Mouse (Mus musculus) T-helper 17 cell (primary cell): ENCODE results near the gene Hist1h2bg.

Source experiments
- in situ Hi-C, 2 experiments: fragments of 300-600 bp; cut with MboI, MseI; formaldehyde crosslinking; loops; 1 replicate in 1 of 2; 2 replicates in 1 of 2; pipeline ENCODE4 v1.15.1; 2025; ENCODE audit warnings: high pct_unique_total_duplicates in 2 of 2

Gene Hist1h2bg

DNA sequence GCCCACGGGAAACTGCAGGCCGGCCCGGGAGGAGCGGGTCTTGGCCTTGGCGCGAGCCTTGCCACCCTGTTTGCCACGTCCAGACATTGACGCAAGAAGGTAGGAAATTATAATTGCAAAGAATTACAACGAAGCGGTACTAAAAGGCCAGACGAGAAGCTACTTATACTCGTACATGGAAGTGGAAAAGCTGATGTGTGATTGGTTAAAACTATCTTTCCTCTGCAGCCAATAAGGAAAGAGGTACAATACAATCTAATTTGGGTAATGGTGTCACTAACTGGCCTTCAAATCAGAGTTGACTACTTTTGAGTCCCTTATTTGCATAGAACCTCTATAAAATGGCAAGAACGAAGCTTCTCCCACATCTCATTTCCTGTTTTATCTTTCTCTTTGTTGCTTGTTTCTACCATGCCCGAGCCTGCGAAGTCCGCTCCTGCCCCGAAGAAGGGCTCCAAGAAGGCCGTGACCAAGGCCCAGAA is at the start of gene Hist1h2bg, which contains the start of gene Hist1h2ae:
Gene Hist1h2bg, plus strand, starts transcription at position 375 of the 482 bp plus-strand sequence.
Gene Hist1h2ae, minus strand, starts transcription at position 199 of the 482 bp plus-strand sequence.
- in situ Hi-C loops, result loop anchor here (5.0 to 25.0 kb wide), 5 partner anchors 111 to 1854 kb away; partner anchors contain the start of genes Hist1h2ac (in 1 of the 2), Hist1h2ah (in 1 of the 2), Hist1h2ai (in 1 of the 2) and Hist1h2ao (in 1 of the 2)

DNA sequence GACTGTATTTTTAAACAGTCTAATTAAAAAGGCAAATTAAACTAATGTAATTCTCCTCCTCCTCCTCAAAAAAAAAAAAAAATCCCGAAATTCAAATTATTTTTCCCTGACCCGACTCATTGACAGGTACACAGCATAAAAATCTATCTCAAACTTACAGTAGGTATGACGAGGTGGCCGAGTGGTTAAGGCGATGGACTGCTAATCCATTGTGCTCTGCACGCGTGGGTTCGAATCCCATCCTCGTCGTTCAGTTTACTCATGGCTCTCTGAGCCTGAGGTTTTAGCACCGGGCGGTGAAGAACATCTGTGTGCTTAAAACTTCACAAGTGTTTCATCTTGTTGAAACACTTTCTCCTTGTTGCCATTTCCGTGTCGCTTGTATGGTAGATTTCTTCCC is 49.5 kb upstream of the Hist1h2bg start:
- in situ Hi-C loops, result loop anchor here (5.0 kb wide), 2 partner anchors 74 to 84 kb away; no protein-coding TSS in a partner anchor

DNA sequence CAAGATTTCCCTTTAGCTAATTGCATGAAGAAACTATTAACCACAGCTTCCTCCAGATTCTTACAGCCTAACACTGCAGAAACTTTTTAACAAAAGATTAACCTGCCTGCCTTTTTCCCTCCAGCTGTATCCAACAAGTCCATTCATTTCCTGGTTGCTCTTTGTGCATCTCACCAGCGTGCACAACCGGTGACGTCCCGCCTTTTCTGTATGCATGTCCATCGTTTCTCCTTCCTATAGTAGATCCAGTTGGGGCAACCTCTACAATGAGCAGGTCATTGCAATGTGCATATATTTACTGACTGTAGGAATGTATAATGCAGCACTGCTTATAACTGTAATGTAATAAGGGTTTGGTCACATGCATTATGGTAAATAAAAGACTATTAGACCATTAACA is 47.2 kb upstream of the Hist1h2bg start:
- in situ Hi-C loops, result loop anchor here (5.0 kb wide), 2 partner anchors 77 to 87 kb away; no protein-coding TSS in a partner anchor

DNA sequence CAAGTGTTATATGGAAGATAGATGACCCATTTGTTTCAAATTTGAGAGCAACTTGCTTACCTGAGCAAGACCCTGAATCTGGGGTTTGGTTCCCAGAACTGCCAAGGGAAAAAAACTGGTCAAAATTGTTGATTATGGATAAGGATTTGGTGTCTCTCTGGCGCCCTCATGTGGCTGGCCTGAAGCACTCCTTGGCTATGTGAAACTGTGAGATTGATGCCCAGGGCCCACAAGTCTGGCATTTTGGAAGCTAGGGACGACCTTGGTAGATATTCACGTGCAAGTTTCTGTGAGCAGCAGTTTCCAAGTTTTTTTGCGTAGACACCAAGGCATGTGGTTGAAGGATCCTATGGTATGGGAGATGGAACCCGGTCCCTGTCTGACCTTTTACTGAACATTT is 46.5 kb upstream of the Hist1h2bg start:
- in situ Hi-C loops, result loop anchor here (5.0 kb wide), 2 partner anchors 77 to 87 kb away; no protein-coding TSS in a partner anchor

DNA sequence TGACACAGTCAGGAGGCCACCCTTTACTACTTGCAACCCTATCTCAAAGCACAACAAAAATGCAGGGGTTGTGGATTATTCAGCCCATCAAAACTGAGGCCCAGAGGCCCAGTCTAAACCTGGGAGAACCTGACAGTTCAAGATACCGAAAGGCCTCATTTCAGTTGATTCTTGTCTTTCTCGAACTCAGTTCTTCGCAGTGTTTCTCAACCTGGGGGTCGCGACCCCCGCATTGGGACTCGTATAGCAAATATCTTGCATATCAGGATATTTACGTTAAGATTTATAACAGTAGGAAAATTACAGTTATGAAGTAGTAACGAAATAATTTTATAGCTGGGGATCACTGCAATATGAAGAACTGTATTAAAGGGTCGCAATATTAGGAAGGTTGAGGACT is 45.3 kb upstream of the Hist1h2bg start:
- in situ Hi-C loops, result no loop called here

DNA sequence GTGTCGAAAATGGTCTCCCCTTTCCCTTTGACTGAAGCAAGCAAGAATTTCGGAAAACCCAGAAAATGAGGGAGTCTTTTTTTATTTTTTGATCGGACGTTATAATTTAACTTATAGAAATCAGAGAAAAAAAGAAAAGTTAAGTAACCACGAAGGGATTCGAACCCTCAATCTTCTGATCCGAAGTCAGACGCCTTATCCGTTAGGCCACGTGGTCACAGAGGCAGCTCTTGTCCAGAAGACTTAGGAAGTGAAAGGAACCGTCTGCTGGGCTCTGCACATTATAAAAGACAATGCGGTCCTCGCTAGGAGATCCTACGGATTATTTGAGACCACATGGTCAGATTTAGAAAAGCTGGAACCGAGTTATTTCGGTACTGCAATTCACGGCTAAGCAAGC is 44.9 kb upstream of the Hist1h2bg start:
- in situ Hi-C loops, result no loop called here

DNA sequence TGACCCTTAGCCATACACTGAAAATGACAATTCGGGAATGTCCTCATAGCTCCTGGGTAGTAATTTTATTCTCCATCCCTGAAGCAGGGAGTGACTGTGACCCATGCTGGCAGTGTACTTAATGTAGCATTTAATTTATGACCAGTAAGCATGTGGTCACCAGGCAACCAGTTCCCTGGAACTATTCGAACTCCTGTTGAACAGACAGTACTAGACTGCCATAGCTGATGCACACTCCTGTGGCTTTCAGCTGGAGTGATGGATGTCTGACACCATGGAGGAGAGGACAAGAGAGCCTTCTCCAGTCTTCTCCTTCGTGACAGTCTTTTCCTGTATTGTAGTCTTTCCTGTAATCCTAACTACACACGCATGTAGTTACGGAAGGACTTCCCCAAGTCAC is 42.2 kb upstream of the Hist1h2bg start:
- in situ Hi-C loops, result no loop called here

DNA sequence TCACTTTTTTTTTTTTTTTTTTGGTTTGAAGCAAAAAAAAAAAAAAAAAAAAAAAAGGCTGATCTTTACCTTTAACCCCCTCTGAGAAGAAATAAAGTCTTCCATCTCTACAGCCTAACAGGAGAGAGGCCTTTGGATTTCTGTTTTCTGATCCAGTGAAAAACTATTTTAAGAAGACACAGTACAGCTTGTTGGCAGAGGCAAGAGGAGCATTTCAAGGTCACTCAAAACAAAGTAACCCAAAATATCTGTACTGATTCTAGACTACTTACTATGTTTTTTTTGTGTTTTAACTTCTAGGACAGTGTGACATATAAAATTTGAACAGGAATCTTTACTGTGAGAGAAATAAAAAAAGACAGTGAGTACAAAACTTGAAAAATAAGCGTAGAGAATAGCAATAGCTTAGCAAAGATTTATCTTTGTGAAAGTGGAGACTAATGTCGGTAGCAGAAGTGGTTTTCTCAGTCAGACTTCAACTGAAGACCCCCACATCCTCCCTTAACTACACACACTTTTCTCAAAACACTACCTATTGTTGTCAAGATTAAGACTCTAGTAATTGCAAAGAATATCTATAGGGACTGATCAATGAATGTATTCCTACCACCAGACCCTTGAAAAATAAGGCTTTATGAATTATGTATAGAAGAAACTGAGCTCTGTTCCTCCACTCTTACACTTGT is 41.6 kb upstream of the Hist1h2bg start:
- in situ Hi-C loops, result loop anchor here in 1 of 2 experiments (5.0 to 10.0 kb wide), 3 partner anchors 53 to 1815 kb away; partner anchors contain the start of genes Hist1h2ai, Hist1h2an, Hist1h2bl and Hist1h2bp

DNA sequence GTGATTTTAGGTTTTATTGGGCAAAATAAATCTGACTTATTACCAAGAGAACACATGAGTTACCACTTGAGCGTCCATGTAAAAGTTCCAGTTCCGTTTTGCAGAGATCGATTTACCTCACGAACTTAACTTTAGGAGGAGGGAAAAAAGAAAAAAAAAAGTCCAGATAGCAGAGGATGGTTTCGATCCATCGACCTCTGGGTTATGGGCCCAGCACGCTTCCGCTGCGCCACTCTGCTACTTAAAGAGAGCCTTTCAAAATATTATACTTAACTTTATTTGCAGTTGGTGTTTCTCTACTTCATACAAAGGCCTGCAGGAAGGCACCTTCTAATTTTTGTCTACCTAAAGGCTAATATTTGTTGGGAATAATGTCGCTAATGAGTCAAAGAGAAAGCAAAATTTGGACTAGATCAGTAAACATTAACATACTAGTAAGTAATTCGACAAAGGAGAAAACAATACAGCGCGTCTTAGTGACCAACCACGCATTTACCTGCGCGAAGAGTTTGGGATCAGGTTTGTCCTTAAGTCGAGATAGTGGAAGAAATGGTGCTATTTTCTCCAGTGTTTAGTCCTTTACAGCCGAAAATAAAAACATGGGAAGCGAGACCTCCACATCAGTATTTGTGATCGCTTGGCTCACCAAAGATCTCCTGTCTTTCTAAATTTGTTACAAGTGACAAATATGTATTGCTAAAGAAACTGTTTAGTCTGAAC is 40.9 kb upstream of the Hist1h2bg start:
- in situ Hi-C loops, result loop anchor here in 1 of 2 experiments (5.0 to 10.0 kb wide), 3 partner anchors 52 to 1816 kb away; partner anchors contain the start of genes Hist1h2ai, Hist1h2an, Hist1h2bl and Hist1h2bp

DNA sequence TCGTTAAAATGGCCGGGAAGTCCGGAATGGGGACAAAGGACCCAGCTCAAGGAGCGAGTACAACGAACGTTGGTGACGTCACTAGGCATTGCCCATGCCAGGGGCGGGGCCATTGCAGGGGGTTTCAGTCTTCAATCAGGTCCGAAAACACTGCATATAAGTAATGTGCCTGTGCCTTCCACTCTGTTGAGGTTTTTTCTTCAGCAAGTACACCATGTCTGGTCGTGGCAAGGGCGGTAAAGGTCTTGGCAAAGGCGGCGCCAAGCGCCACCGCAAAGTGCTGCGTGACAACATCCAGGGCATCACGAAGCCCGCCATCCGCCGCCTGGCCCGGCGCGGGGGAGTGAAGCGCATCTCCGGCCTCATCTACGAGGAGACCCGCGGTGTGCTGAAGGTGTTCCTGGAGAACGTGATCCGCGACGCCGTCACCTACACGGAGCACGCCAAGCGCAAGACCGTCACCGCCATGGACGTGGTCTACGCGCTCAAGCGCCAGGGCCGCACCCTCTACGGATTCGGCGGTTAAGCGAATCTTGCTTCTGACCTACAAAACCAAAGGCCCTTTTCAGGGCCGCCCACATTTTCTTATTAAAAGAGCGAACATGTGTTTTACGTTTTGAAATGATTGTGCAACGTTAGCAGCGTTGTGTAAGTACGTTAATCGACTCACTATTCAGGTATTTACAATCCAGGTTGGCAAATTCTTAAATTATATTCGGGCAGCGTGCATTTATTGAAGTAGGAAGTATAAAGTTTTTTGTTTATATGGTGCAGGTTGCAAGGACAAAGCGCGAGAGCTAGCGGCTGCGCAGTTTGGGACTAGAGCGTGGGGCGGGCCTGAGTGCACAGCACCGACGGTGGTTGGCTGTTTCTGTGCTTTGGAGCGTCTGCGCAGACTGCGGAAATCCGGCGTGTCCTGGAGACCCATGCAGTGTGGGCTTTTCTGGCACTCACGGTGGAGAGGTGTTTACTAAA is 40.0 kb upstream of the Hist1h2bg start, which contains the start of gene Hist1h4h:
Gene Hist1h4h, plus strand, starts transcription at position 150 of the 975 bp plus-strand sequence.
- in situ Hi-C loops, result loop anchor here in 1 of 2 experiments (5.0 to 10.0 kb wide), 3 partner anchors 51 to 1816 kb away; partner anchors contain the start of genes Hist1h2ai, Hist1h2an, Hist1h2bl and Hist1h2bp

DNA sequence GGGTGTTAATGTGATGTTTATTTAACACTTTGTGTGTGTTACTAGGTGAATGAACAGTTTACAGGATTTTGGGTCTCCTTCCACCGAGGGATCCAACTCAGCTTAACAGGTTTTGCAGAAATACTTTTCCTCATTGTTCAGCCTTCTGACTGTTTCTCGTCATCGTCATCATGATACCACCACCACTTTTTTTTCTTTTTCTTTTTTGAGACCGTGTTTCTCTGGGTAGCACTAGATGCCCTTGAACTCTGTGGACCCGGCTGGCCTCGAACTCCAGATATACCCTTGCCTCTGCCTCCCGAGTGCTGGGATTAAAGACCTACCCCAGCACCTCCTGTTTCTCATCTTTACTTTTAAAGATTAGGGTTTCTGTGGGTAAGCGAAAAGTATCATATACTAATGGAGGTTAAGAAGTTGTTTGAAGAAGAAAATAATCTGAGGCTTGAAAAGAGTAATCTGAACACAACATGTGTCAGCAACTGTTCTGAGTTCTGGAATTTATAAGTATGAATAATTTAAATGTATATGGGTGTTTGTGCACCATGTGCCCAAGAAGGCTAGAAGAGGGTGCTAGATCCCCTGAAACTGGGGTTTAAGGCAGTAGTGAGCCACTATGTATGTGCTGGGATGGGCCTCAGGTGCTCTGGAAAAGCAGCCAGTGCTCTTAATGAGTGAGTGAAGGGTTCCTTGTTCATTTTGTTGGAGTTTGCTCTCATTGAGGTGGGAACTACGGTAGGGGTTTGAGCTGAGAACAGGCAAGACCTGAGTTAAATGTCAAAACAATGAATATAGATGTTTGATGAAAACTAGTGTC is 38.7 kb upstream of the Hist1h2bg start:
- in situ Hi-C loops, result loop anchor here in 1 of 2 experiments (5.0 to 10.0 kb wide), 3 partner anchors 50 to 1818 kb away; partner anchors contain the start of genes Hist1h2ai, Hist1h2an, Hist1h2bl and Hist1h2bp

DNA sequence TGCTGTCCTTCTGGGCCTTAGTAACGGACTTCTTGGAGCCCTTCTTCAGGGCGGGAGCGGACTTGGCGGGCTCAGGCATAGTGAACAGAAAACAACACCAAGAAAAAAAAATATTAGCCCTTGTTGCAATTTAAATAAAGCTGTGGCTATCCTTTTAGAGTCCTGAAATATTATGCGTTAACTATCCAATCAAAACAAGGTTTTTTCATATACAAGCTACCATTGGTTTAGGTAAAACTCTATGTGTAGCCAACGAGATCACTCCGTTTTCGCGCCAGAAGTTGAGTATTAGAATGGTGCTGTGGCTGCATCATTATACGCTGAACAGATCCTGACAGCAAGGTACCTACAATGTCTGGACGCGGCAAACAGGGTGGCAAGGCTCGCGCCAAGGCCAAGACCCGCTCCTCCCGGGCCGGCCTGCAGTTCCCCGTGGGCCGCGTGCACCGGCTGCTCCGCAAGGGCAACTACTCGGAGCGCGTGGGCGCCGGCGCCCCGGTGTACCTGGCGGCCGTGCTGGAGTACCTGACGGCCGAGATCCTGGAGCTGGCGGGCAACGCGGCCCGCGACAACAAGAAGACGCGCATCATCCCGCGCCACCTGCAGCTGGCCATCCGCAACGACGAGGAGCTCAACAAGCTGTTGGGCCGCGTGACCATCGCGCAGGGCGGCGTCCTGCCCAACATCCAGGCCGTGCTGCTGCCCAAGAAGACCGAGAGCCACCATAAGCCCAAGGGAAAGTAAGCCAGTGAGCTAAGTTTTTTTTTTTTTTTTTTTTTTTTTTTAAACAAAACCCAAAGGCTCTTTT is 37.4 kb upstream of the Hist1h2bg start, which contains the start of gene Hist1h2af:
Gene Hist1h2af, plus strand, starts transcription at position 347 of the 808 bp plus-strand sequence.
- in situ Hi-C loops, result loop anchor here in 1 of 2 experiments (5.0 to 10.0 kb wide), 3 partner anchors 49 to 1819 kb away; partner anchors contain the start of genes Hist1h2ai, Hist1h2an, Hist1h2bl and Hist1h2bp

DNA sequence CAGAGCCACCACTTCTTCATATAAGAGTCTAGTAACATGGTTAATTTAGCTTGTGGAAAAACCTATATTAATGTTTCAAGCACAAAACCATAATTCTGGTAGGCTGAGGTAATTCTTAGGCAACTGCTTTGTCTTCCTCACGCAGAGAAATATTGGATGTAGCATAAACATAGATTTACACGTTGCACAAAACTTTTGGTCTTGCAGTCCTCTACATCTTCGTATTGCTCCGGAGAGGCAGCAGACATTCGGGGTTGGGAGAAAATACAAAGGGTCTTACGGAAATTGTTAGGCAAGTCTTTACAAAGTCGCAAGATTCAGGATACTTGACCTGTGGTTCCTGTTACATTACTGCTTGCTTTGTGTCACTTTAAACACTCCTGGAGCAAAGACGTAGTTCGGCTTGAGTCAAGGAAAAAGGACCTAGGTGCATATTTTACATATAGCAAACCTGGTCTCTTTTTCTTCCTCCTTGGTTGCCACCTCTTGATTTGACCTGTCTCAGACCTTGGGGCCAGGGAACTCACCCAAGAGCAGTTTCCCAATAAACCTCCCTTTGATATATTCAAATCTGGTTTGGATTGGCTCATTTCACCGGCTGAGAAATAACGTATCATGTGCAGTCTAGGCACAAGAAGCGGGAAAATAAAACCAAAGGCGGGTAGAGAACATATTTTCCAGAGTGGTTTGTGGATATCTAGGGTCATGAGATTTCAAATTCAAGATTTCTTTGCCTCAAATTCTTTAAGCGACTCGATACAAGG is 36.6 kb upstream of the Hist1h2bg start:
- in situ Hi-C loops, result loop anchor here (5.0 to 10.0 kb wide), 6 partner anchors 43 to 1820 kb away; partner anchors contain the start of genes Hist1h2ai (in 2 of the 2), Hist1h2bl (in 2 of the 2), Hist1h3h (in 2 of the 2) and Hist1h2ah (in 1 of the 2)

DNA sequence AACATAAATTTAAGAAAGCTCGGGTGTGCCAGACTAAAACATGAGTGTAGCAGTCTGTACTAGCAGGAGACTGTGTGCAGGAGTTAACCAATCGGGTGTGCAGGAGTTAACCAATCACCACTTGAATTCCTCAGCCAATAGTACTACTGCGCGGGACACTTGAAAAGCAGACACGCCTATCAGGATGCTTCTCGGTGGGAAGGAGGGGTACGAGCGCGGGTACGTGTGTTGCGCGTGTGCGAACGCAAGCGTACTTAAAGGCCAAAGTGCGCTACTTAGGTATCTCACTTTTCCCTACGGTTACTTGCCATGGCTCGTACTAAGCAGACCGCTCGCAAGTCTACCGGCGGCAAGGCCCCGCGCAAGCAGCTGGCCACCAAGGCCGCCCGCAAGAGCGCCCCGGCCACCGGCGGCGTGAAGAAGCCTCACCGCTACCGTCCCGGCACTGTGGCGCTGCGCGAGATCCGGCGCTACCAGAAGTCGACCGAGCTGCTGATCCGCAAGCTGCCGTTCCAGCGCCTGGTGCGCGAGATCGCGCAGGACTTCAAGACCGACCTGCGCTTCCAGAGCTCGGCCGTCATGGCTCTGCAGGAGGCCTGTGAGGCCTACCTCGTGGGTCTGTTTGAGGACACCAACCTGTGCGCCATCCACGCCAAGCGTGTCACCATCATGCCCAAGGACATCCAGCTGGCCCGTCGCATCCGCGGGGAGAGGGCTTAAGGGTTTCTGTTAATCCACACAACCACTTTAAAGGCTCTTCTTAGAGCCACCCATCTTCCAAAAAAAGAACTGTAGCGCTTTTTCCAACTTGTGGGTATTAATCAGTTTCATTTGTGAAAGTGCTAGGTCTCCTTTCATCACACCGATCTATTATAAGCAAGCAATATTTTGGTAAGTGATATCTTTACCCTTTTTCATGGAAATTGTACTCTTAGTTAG is 35.8 kb upstream of the Hist1h2bg start, which contains the start of gene Hist1h3g:
Gene Hist1h3g, plus strand, starts transcription at position 286 of the 939 bp plus-strand sequence.
- in situ Hi-C loops, result loop anchor here (5.0 to 10.0 kb wide), 4 partner anchors 42 to 1821 kb away; partner anchors contain the start of genes Hist1h2ai (in 2 of the 2), Hist1h2bl (in 2 of the 2), Hist1h3h (in 2 of the 2) and Hist1h2ah (in 1 of the 2)

DNA sequence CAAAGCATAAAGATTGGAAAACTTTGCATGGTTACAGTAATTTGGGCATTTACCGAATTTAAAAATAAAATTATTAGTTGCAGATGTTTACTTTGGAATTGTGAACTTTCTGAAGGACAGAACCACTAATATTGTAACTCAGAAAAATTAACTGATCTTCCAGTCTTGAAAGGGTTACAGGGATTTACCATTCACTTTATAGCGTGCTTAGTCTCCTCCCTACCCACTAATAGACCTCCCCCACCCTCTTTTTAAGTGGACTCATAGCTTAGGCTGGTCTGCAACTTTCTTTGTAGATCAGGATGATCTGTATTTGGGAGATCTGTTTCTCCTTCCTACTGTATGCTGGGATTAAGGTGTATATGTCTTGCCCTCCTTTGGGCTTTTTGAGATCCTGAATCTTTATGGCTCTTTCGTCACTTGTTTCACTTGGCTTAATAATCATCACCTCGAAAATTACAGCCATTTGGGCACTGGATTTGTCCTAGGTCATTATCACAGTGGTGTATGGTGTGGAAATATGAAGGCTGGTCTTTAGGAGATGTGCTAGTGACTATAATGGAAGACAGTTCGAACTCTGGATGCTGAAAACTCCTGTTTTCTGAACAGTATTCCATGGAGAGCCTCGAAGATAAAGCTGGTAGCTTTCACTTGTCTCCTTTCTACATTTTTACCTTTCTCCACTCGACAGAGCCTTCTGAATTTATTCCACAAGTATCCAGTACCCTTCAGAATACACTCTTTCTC is 34.9 kb upstream of the Hist1h2bg start:
- in situ Hi-C loops, result loop anchor here (5.0 to 10.0 kb wide), 4 partner anchors 41 to 1821 kb away; partner anchors contain the start of genes Hist1h2ai (in 2 of the 2), Hist1h2bl (in 2 of the 2), Hist1h3h (in 2 of the 2) and Hist1h2ah (in 1 of the 2)
